Mouse (Mus musculus) hindbrain, embryonic 13.5 days (tissue): ENCODE data around the gene Reln. TPM values are rescaled to one million over a fixed set of nuclear protein-coding genes. Genes with fewer than 3 reads are reported as not detected.
A peak's percentile ranks its signal among the peaks of the same experiment; 100 is the strongest.

Source experiments
- ATAC-seq: fragments of 200-750 bp; cut with Nextera tagmentation; 2 replicates; pipeline ENCODE4 v1.8.0; 2017; ENCODE audit warnings: moderate TSS enrichment; ENCODE audit not compliant: low FRiP score
- H3K27ac ChIP-seq: fragments of 300-500 bp; sonication (generic); 2 replicates; pipeline ENCODE4 v1.5.1; 2015; ENCODE audit warnings: inconsistent platforms, mild to moderate bottlenecking, moderate library complexity
- H3K27me3 ChIP-seq: fragments of 300-500 bp; sonication (generic); 2 replicates; pipeline ENCODE4 v1.6.1; 2015; ENCODE audit warnings: mild to moderate bottlenecking, inconsistent platforms
- H3K36me3 ChIP-seq: fragments of 300-500 bp; sonication (generic); 2 replicates; pipeline ENCODE4 v1.6.1; 2015; ENCODE audit warnings: mild to moderate bottlenecking, inconsistent platforms
- H3K4me1 ChIP-seq: fragments of 300-500 bp; sonication (generic); replicated peaks from 2 replicates; pipeline ENCODE4 v1.6.1; 2015; ENCODE audit warnings: inconsistent platforms
- H3K4me2 ChIP-seq: fragments of 300-500 bp; sonication (generic); 2 replicates; pipeline ENCODE4 v1.6.1; 2015; ENCODE audit warnings: inconsistent platforms, mild to moderate bottlenecking, moderate library complexity
- H3K4me3 ChIP-seq: fragments of 300-500 bp; sonication (generic); 2 replicates; pipeline ENCODE4 v1.5.1; 2015; ENCODE audit warnings: mild to moderate bottlenecking, inconsistent platforms
- H3K9ac ChIP-seq: fragments of 300-500 bp; sonication (generic); 2 replicates; pipeline ENCODE4 v1.6.1; 2015; ENCODE audit warnings: mild to moderate bottlenecking, inconsistent platforms
- H3K9me3 ChIP-seq: fragments of 300-500 bp; sonication (generic); 2 replicates; pipeline ENCODE4 v1.6.1; 2016; ENCODE audit warnings: inconsistent platforms
- WGBS: fragments of 180-500 bp; shearing (Covaris S2); methylation state at CpG from one replicate; pipeline ENCODE4 v1.1.7; 2015; 5-methylcytosine and 5-hydroxymethylcytosine counted together
- polyA plus RNA-seq: library from polyadenylated mRNA; unstranded; fragments of >200 nt; fragmentation: Nextera tagmentation; extraction: Ambion mirVana; gene quantifications from 2 replicates; pipeline ENCODE4 v1.2.1, GENCODE M21; 2015

The Reln gene
- polyA plus RNA-seq, 1 experiment from 2014 or later: 25.9 TPM

DNA sequence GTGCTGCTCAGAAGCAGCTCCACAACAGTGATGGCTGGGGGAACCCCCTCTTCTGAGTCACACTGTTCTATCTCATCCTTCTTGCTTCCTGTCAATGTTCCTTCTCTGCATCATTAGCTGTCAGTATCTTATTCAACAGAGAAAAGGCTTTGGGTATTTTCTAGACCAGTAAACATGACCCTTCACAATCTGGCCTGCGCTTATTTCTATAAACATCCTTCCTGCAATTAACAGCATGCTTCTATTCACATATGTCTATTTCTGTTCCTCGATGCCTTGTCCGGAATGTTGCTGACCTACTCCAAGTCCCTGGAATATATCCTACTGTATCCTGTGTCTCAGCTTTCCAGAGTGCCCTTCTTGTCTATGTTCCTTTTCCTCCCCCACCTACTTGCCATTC, 89.2 kb downstream of the Reln start:
- Histone ChIP-seq H3K36me3 (no peaks in the 10 kb centered on the region), H3K9me3 (no peaks in the 10 kb centered on the region), H3K4me2 (no peak overlapping the region), H3K27ac (no peak overlapping the region), H3K4me3 (no peak overlapping the region), H3K9ac (no peak overlapping the region), H3K27me3 (no peaks in the 10 kb centered on the region), H3K4me1 (peaks cover 1% of the 10 kb centered on the region; the same call in 1 of the 2 replicates)
- over 99% methylated on average over 3 of the region's 3 CpGs for WGBS
- ATAC-seq: no peak

DNA sequence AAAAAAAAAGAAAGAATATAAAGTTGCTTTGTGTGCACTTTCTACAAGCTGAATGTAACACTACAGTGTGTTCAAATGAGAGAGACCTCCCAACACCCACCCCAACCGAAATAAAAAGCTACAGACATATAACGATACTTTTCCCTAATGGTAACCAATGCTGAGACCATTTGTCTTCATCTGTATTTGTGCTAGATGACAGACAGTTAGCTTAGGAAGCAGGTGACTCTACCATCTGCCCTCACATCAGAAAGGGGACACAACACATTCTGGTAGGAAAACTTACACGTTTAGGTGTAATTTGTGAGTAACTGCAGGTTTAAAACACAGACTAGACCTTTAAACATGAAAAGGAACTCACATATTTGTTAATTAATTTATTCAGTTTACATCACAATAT, 90.6 kb downstream of the Reln start:
- 73% methylated on average over 3 of the region's 3 CpGs for WGBS
- Histone ChIP-seq H3K27ac (no peak overlapping the region), H3K27me3 (no peaks in the 10 kb centered on the region), H3K4me2 (no peak overlapping the region), H3K4me3 (no peak overlapping the region), H3K36me3 (no peaks in the 10 kb centered on the region), H3K9ac (no peak overlapping the region), H3K4me1 (peaks cover 5% of the 10 kb centered on the region; the same call in 1 of the 2 replicates), H3K9me3 (no peaks in the 10 kb centered on the region)
- no peak for ATAC-seq

DNA sequence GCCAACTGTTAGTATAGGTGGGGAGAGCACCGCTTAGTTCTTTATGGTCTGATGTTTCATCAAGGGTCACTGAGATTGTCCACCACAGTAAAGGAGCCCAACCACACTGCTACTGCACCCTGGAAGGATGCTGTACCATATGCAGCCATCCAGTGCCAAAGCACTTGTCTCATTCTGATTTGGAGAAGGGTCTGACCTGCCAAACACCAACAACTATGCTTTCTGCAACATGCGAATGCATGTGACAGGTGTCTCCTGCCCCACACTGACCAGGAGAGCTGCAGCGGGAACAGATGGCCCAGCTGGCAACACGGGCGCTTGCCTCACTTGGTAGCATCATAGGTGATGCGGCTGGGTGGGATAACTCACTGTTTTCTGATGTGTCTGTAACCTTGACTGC, 91.2 kb downstream of the Reln start:
- no peak overlapping the region for H3K4me2 ChIP-seq
- 90% methylated on average over 6 of the region's 6 CpGs for WGBS
- ATAC-seq: no peak
- no peak overlapping the region for H3K4me3 ChIP-seq
- no peak overlapping the region for H3K9ac ChIP-seq
- H3K4me1 ChIP-seq: peaks cover 5% of the 10 kb centered on the region; the same call in 1 of the 2 replicates
- H3K9me3 ChIP-seq: no peaks in the 10 kb centered on the region
- no peak overlapping the region for H3K27ac ChIP-seq
- no peaks in the 10 kb centered on the region for H3K27me3 ChIP-seq
- H3K36me3 ChIP-seq: no peaks in the 10 kb centered on the region

DNA sequence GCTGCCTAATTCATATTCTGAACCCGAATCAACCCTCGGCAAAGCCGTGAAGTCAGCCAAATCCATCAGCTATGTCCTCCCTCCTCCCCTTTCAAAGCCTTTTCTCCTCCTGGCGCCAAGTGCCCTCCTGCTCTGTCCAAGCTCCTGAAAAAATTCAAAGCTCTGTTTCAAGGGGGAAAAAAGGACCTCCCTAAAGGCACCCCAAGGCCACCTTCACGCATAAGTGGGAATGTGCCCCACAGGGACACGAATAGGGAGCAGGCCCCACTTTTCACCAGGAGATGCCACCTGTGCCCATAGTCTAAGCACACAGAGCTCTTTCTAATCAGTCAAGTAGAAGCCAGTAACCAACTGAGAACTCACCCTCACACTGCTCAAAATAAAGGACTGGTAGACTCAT, 96.7 kb downstream of the Reln start:
- no peak overlapping the region for H3K9ac ChIP-seq
- H3K27ac ChIP-seq: peak overlapping the region; percentile 23; the same call in 1 of the 2 replicates
- no peaks in the 10 kb centered on the region for H3K27me3 ChIP-seq
- no peak overlapping the region for H3K4me3 ChIP-seq
- 42% methylated on average over 6 of the region's 6 CpGs for WGBS
- no peaks in the 10 kb centered on the region for H3K36me3 ChIP-seq
- H3K4me1 ChIP-seq: peaks cover 11% of the 10 kb centered on the region
- H3K9me3 ChIP-seq: no peaks in the 10 kb centered on the region
- peak; percentile 40; the same call in 1 of the 2 replicates for ATAC-seq
- no peak overlapping the region for H3K4me2 ChIP-seq

DNA sequence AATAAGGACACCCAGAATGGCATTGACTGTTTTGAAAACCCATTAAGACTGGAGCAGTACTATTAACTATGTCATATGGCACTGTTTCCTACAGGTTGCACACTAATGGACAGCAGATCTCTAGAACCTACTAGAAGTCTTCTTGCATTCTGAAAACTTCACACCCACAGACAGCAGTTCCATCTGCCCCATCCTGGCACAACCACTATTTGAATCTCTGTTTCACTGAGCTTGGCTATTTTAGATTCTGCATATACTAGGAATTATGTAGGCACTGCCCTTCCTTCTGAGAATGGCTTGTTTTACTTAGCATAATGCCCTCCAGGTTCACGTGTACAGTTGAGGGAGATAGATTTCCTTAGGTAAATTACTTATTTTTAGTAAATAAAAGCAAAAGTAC, 99.4 kb downstream of the Reln start:
- Histone ChIP-seq H3K4me1 (peaks cover 7% of the 10 kb centered on the region), H3K4me3 (no peak overlapping the region), H3K9me3 (no peaks in the 10 kb centered on the region), H3K9ac (no peak overlapping the region), H3K27me3 (no peaks in the 10 kb centered on the region), H3K27ac (no peak overlapping the region), H3K4me2 (no peak overlapping the region), H3K36me3 (no peaks in the 10 kb centered on the region)
- 89% methylated on average over 1 of the region's 1 CpGs for WGBS
- no peak for ATAC-seq

DNA sequence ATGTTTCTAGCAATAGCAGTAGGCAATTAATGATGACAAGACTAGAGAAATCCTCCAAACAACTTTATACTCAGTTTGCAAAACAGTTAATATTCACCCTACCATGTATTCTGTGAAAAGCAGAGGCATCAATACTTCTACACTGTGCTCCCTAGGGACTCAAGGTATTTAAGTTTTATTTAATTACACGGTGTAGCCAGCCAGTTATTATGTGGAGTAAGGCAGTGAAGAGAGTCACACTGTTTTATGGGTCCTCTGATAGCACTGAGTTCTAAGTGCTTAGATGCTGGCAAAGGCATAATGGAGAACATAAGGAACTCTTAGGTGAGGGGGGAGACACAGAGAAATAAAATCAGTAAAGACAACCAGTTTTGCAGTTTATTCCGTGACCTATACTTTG, 101.0 kb downstream of the Reln start:
- no peak for ATAC-seq
- H3K4me1 ChIP-seq: peaks cover 6% of the 10 kb centered on the region
- H3K9me3 ChIP-seq: no peaks in the 10 kb centered on the region
- H3K36me3 ChIP-seq: no peaks in the 10 kb centered on the region
- WGBS: 67% methylated on average over 2 of the region's 2 CpGs
- H3K9ac ChIP-seq: no peak overlapping the region
- no peak overlapping the region for H3K27ac ChIP-seq
- H3K4me3 ChIP-seq: no peak overlapping the region
- no peaks in the 10 kb centered on the region for H3K27me3 ChIP-seq
- no peak overlapping the region for H3K4me2 ChIP-seq

DNA sequence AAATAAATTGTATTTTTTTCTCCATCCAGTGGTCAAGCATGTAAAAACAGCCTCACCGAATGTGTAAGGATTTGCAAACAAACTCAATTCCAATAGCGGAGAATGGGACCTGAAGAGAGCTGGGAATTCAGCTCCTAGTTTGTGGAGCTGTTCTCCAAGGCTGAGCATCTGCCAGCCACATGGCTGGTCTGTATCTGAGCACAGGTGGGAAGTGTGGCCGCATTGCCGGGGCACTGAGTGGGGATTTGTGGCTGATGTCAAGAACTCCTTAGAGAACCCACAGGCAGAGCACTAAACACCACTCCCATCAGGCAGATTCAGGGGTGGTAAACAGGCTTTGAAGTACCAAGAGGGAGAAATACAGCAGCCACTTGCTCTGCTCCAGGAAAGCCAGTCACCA, 102.9 kb downstream of the Reln start:
- Histone ChIP-seq H3K4me2 (no peak overlapping the region), H3K36me3 (no peaks in the 10 kb centered on the region), H3K4me3 (no peak overlapping the region), H3K4me1 (no peaks in the 10 kb centered on the region), H3K27me3 (no peaks in the 10 kb centered on the region), H3K9ac (no peak overlapping the region), H3K27ac (no peak overlapping the region), H3K9me3 (no peaks in the 10 kb centered on the region)
- ATAC-seq: no peak
- WGBS: 81% methylated on average over 4 of the region's 4 CpGs

DNA sequence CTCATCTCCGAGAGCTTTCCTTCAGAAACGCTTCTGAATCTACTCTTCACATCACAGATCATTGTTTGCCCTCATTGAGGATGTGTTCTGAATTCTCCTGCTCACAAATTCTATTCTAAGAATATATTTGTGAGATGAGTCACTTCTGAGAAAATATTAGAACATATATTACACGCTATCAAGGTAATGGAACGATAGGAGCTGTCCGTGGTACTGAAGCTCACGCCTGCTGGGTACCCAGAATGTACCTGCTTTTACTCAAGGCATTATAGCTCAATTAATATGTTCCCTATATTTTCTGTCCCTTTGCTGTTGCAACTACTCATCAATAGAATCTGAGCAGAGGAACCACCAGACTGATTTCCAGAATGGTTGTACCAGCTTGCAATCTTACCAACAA, 107.7 kb downstream of the Reln start:
- 67% methylated on average over 6 of the region's 6 CpGs for WGBS
- H3K4me2 ChIP-seq: no peak overlapping the region
- H3K9ac ChIP-seq: no peak overlapping the region
- H3K9me3 ChIP-seq: no peaks in the 10 kb centered on the region
- no peaks in the 10 kb centered on the region for H3K36me3 ChIP-seq
- no peak overlapping the region for H3K4me3 ChIP-seq
- no peaks in the 10 kb centered on the region for H3K27me3 ChIP-seq
- no peaks in the 10 kb centered on the region for H3K4me1 ChIP-seq
- no peak overlapping the region for H3K27ac ChIP-seq
- ATAC-seq: no peak

DNA sequence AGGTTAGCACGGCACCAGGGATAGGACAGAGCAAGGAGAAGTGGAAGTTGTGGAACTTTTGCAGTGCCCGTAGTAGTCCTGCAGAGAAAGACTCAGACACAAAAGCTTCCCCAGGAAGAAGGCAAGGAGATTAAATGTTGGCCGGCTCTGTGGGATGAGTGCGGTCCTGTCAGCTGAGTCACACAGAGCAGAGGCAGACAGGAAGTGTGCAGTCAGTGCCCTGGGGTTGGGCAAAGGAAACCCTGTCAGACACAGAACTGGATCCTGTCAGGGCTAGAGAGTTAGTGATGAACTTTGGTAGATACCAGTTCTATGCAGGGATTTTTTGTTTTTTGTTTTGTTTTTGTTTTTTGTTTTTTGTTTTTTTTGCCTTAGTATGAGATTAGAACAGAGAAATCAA, 120.0 kb downstream of the Reln start:
- ATAC-seq: no peak
- Histone ChIP-seq H3K27me3 (no peaks in the 10 kb centered on the region), H3K36me3 (peaks cover 5% of the 10 kb centered on the region; the same call in 1 of the 2 replicates), H3K9ac (no peak overlapping the region), H3K9me3 (no peaks in the 10 kb centered on the region), H3K4me2 (no peak overlapping the region), H3K27ac (no peak overlapping the region), H3K4me3 (no peak overlapping the region), H3K4me1 (no peaks in the 10 kb centered on the region; the same call in 1 of the 2 replicates)
- 83% methylated on average over 4 of the region's 4 CpGs for WGBS

DNA sequence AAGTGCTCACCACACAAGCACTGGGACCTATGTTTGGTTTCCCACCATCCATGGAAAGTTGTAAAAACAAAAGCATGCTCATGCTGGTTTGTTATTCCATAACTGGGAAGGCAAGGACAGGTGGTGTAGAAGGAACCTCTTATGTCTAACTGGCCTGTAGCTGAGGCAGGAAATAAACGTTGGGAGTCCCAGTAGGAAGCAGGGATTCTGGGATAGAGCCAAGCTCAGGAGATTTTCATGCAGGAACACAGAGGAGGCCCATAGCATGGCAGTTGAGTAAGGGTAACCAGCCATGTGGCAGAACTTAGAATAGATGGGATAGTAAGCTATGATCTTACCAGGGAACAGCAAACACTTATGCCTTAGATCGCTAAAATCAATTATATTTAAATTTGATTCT, 120.6 kb downstream of the Reln start:
- Histone ChIP-seq H3K9me3 (no peaks in the 10 kb centered on the region), H3K9ac (no peak overlapping the region), H3K27ac (no peak overlapping the region), H3K36me3 (peaks cover 5% of the 10 kb centered on the region; the same call in 1 of the 2 replicates), H3K4me3 (no peak overlapping the region), H3K4me1 (no peaks in the 10 kb centered on the region), H3K27me3 (no peaks in the 10 kb centered on the region), H3K4me2 (no peak overlapping the region)
- WGBS: 74% methylated on average over 2 of the region's 2 CpGs
- ATAC-seq: no peak

DNA sequence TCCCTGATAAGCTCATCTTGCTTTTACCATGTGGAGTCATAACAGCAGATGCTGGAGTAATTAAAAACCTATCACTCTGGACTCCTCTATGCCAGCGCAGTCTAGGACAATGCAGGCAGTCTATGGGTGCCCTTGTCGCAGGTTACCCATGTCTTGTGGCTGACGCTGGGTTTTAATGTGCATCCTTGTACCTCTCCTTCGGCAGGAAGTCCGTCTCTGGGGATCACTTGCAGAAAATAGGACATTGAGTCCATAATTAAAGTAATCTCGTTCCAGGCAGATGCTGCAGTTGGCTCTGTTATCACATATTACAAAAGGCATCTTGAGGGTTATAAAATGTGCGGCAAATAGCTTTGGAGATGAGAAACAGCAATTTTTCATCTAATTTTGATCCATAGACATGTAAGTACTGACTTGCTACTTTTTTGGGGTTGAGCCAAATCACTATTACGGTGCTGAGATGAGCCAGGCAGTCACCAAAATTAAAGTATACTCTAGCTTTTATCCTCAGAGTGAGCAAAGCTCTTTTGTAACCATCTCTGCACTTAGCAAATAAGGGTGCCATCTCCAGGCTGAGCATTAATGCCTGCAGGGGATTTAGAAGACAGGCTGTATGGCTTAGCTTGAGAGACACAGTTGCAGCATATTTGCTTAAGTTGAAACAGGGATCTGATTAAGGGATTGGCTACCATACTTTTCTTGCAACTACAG, 136.0 kb downstream of the Reln start:
- Histone ChIP-seq H3K4me2 (peak overlapping the region; percentile 15; the same call in 1 of the 2 replicates), H3K9me3 (no peaks in the 10 kb centered on the region), H3K4me3 (no peak overlapping the region), H3K27ac (peak overlapping the region; percentile 49), H3K27me3 (no peaks in the 10 kb centered on the region), H3K36me3 (no peaks in the 10 kb centered on the region), H3K4me1 (peaks cover 9% of the 10 kb centered on the region), H3K9ac (peak overlapping the region; percentile 47; the same call in 1 of the 2 replicates)
- peak; percentile 87 for ATAC-seq
- 37% methylated on average over 8 of the region's 8 CpGs for WGBS

DNA sequence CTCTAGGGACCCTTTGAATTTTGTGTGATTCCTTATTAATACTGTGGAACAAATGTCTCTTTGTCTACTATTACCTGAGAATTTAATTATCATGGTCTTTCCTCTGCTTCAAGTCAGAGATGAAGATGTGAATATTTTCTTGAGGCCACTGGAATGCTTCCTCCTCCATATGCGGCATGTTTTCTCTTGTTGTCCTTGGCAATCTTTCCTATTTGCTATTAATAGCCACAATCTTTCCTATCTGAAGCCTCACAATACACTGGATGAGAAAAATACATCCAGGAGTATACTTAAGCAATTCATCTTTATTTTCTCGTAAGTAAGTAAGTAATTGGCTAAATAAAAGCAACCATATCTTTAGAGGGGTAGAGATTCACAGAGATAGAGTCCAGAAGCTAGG, 146.6 kb downstream of the Reln start:
- 82% methylated on average over 2 of the region's 2 CpGs for WGBS
- no peak overlapping the region for H3K9ac ChIP-seq
- H3K36me3 ChIP-seq: no peaks in the 10 kb centered on the region
- H3K27me3 ChIP-seq: no peaks in the 10 kb centered on the region
- peaks cover 17% of the 10 kb centered on the region for H3K4me1 ChIP-seq
- H3K4me3 ChIP-seq: no peak overlapping the region
- no peak overlapping the region for H3K4me2 ChIP-seq
- no peaks in the 10 kb centered on the region for H3K9me3 ChIP-seq
- no peak for ATAC-seq
- no peak overlapping the region for H3K27ac ChIP-seq

DNA sequence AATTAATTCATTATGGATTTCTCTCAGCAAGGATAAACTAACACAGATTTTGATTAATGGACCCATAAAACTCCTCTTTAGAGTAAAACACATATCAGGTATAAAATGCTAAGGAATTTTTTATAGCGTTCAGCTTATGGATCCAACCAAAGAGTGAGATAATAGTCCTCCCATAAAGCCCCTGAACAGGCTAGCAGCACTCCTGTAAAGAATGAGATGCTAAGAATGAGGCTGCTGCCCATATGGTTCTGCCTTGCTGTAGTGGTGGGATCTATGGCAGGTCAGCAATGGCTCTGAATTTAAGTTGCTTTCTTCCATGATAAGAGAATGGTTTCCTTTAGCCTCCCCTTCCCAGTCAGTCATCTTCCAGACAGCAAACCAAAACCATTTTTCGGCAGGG, 147.6 kb downstream of the Reln start:
- peak; percentile 71; the same call in 1 of the 2 replicates for ATAC-seq

More for the DNA sequence above, 147.6 kb downstream of the Reln start:
- no peak overlapping the region for H3K9ac ChIP-seq
- no peaks in the 10 kb centered on the region for H3K27me3 ChIP-seq
- WGBS: 72% methylated on average over 2 of the region's 2 CpGs
- no peaks in the 10 kb centered on the region for H3K9me3 ChIP-seq
- H3K4me1 ChIP-seq: peaks cover 17% of the 10 kb centered on the region
- no peak overlapping the region for H3K4me2 ChIP-seq
- no peaks in the 10 kb centered on the region for H3K36me3 ChIP-seq
- H3K4me3 ChIP-seq: no peak overlapping the region
- H3K27ac ChIP-seq: peak overlapping the region; percentile 70
